Mouse (Mus musculus): Measurements from ENCODE around the gene Klhl20.

Gene Klhl20

DNA sequence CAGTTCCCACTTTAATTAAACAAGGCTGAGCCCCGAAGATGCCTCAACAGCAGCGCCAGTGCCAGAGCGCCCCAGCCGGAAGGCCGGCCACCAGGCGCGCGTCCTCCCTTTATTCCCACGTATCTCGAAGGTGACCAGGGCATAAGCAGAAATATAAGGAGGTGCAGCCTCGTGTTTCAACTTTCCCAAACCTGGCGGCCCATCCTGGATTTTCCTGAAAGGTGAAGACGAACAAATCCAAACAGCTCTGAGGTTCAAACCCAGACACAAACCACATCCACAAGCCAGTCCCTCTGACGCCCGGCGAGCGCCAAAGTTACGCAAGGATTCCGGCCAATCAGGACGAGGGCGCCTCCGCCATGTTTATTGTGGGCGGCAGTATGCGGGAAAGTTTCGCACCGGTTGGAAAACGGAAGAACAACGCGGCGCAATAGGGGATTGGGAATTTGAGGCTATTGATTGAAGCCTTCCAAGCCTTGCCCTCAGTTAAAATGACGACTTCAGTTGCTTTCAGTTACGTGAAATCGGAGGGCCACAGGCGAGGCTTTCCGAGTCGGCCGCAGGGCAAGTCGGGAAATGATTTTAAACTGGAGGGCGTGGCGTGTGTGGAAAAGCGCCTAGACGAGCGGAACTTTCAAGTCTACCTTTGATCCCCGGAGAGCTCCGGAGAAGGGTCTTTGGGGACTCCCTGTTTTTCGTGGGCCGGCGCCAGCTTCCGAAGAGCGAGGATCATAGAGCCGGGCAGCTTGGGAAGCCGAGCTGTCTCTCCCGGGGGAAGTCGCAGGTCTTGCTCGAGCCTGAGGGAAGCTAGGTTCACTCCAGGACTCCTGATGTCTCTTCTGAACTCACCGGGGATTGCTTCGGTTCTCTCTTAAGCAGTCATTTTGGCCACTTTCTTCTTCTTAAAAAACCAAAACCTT lies 60.7 kb downstream of the Klhl20 start, which contains the start of the genes Dars2 and Cenpl:
Dars2 (minus strand) TSS at position 307 of the 920 bp plus-strand sequence.
Cenpl (plus strand) TSS at position 362 of the 920 bp plus-strand sequence.
- DNase-seq, result peak; percentile 87 to 92

DNA sequence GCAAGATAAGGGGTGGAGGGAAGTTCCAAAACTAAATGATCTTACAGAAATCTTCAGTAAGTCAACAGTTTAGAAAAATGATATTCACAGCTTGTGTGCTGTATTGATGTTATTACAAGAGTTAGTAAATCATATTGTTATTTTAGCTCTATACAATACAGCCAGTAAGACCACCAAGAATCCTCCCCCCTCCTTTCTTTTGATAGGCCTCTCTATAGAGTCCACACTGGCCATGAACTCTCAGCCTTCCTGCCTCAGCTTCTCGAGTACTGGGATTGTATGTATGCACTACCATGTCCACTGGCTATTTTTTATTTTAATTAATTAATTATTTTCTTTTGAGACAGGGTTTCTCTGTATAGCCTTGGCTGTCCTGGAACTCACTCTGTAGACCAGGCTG lies 68.0 kb downstream of the Klhl20 start:
- no peak for DNase-seq

DNA sequence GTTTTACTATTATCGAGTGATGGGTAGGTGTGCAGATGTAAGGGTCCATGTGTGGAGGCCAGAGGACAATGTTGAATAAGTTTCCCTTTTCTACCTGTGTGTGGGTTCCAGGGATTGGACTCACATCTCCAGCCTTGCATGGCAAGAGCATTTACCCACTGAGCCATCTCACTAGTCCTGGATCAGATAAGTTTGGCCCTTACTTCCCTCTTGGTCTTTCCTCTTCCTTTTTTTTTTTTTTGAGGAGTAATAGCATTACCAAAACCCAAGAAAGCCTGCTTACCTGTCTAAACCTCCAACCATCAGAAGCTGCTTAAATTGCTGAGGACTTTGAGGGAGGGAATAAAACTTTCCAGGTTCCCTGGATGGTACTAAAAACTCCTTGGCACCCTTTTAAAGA lies 74.1 kb downstream of the Klhl20 start:
- DNase-seq, result no peak

DNA sequence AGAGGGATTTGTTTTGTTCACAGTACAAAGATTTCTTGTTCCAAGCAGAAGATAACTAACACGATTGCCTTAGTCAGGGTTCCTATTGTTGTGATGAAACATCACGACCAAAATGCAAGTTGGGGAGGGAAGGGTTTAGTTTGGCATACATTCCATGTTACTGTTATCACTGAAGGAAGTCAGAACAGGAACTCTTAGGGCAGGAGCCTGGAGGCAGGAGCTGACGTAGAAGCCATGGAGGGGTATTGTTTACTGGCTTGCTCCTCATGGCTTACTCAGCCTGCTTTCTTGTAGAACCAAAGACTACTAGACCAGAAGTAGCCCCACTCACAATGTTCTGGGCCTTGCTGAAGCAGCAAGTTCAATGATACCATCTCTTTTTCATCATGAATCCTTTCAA lies 84.3 kb downstream of the Klhl20 start:
- DNase-seq, result no peak

DNA sequence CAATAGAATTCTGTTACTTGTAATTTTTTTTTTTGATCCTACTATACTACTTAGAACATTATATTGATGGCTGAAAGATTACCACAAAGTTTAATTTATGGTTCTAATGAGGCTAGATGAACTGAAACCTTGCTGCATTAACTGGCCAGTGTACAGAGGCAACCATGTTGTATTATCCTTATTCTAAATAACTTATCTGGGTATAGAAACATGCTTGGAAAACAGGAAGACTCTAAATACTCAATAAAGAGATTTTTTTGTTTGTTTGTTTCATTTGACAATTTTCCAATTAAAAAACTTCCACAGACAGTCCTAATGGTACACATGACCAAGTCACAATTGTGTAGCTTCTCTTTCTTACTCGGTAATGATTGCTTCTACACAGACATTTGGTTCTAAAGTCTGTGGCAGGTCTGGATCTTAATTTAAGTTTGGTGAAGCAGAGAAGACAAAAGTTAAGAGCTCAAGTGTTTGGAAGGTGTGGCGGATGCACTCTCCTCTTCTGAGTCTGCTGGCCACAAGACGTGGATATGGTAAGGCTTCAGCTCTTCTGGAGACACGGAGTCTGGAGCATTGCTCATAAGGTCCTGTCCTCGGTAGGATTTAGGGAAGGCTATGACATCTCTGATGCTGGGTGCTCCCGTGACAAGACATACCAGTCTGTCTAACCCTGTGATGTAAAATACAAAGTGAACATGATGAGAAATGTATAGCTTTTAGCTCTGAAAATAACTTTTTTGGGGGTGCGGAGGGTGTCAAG lies 89.9 kb downstream of the Klhl20 start:
- no peak for DNase-seq

DNA sequence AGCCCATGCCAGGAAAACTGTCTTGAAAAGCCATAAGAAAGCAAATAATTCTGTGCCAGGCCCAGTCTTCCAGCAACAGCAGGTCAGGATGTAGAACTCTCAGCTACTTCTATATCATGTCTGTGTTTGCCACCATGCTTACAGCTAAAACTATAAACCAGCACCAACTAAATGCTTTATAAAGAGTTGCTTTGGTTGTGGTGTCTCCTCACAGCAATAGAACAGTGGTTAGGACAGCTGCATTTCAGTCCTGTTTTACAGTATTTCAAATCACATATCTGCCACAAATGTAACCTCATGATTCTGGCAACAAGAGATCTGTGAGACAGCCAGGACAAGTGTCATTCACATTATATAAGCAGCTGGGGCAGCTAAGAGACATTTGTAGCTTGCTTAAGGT lies 90.5 kb downstream of the Klhl20 start:
- DNase-seq, result no peak

DNA sequence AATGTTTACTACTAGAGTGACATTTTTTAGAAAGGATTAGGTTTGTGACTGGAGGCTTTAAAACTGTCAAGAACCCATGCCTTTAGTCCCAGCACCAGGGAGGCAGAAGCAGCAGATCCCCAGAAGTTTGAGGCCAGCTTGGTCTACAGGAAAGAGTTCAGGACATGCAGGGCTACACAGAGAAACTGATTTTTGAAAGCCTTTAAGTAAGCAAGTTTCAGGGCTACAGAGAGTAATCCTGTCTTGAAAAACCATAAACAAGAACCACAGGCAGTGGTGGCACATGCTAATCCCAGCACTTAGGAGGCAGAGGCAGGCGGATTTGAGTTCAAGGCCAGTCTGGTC lies 90.9 kb downstream of the Klhl20 start:
- DNase-seq, result no peak

DNA sequence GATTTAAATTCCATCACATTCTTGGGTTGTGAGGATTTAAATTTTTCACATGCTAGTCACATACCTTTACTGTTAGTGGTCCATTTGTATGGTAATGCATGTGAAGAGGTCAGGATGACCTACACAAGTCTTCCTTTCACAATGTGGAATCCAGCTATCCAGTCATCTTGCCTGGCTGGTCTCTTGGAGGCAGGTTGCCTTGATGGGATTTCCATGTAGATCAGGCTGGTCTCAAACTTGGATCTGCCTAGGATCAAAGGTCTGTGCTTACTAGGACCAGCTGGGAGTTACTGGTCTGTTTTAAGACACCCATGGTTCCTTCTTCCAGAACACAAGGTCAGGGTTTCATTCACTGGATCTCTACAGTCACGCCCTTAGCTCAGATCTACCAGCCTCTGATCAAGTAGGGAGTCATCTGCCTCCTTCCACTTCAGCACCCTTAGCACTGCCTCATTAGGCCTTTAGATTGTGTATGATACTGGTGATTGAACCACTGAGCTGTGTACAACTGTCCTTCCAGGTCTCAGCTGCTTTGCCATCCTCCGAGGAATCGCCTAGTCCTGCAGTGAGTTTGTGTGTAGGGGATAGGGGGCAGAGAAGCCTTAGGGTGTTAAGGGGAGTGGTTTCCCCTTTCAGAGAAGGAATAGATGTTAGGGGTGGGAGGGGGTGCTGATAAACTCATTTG lies 91.4 kb downstream of the Klhl20 start:
- DNase-seq, result no peak

DNA sequence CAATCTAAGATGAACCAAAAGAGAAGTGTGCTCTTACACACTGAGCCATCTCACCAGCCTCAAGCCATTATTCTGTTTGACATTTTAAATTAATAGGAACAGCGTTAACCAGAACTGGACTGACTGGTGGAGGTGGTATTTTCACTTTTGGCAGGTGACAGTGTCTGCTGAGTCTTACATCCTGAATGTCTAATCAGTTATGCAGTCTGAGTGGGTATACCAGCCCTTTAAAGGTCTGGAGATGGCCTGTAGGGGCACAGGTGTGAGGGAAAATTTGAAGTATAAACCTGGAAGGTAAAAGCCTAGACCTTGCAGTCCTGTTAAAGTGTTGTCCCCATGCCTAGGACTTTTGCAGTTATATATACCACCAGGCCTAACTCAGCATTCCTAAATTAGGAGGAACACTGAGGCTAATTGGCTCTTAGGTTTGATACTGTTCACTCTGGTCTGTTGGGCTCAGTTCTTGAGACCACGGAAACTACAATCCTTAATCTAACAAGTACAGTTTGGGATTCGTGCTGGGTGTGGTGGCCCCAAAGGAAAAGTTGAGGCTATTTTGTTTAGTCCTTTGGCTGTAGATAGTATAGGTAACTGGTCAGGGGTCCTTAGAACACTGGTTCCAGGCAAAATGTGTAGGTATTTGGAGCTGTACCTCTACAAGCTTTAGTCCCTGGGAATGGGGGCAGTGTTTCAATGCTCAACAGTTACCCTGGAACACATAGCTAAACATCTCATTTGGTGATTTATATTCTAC lies 92.2 kb downstream of the Klhl20 start:
- DNase-seq, result no peak

Measured in thymus, adult 18-20 months (tissue).